Mouse (Mus musculus): ENCODE results near the gene Tmem201.

GRCm38 (mm10) chr4:149689822-149690700 lies 47.8 kb downstream of the Tmem201 start:
- TF ChIP-seq CTCF (IDR thresholded peaks at IDR 0.05; ENCODE audit: low read depth) (no peak), EP300 (IDR thresholded peaks at IDR 0.05; ENCODE audit: low read depth) (no peak)
